Mouse (Mus musculus) adipocyte (in vitro differentiated cells): Measurements from ENCODE around the gene Hfe2.

Source experiments
- DNase-seq: peaks from one replicate; pipeline ENCODE4 v3.0.0-alpha.2; 2016; ENCODE audit warnings: low spot score

Gene Hfe2

DNA sequence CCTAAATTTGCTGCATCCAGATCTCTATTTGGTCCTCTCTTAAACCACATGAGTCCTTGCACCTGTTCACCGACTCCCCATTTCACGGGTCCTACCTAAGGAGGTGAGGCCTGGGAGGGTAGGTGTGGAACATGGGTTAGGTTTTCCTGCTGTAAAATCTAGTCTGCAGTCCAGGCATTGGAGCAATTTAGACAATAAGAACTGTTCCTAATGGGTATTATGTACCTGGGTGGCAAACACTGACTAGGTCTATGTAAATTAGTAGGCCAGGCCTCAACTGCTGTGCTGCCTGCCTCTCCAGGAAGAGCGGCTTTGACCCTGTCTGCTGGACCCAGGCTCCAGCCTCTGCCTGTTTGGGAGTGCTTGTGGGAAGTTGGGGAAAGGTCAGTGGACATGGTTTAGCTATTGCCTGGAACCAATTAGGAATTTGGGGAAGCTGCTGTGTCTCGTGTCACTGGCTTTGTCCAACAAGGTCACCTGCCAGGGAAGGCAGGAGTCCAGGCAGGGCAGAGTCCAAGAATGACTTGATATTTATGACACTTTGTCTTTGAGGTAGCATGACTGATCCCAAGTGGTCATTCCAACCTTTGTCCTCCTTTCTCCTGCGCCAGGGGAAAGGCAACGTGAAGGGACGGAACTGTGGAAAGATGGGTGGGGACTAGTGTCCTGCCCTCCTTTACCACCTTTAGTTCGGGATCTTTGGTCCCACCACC is 50.5 kb downstream of the Hfe2 start:
- peak; percentile 96 for DNase-seq

DNA sequence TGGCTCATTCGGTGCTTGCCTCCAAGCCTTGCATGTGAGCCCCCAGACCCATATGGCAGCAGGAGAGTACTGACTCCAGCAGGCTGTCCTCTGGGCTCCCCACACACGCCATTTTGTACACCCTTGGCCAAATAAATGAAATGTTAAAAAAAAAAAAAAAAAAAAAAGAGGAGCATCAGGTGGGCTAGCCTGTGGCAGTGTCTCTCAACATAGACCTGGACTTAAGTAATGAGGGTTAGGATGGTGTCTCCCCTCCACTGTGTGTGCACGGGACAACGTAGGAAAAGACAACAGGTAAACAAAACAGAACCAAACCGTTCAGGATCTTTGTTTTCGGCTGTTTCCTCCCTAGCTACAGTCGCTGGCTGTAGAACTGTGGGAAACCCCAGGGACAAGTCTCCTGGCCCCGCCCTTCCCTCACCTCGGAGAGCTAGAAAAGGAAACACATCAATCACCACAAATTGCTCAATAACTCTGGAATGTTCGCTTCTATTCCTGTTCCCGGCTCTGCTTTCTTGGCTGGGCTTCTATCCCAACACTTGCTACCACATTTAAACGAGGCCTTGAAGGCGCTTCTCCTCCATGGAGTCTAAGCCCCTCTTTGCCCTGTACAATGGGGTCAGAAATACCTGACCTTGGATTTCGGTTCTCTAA is 51.2 kb downstream of the Hfe2 start:
- peak; percentile 91 for DNase-seq

DNA sequence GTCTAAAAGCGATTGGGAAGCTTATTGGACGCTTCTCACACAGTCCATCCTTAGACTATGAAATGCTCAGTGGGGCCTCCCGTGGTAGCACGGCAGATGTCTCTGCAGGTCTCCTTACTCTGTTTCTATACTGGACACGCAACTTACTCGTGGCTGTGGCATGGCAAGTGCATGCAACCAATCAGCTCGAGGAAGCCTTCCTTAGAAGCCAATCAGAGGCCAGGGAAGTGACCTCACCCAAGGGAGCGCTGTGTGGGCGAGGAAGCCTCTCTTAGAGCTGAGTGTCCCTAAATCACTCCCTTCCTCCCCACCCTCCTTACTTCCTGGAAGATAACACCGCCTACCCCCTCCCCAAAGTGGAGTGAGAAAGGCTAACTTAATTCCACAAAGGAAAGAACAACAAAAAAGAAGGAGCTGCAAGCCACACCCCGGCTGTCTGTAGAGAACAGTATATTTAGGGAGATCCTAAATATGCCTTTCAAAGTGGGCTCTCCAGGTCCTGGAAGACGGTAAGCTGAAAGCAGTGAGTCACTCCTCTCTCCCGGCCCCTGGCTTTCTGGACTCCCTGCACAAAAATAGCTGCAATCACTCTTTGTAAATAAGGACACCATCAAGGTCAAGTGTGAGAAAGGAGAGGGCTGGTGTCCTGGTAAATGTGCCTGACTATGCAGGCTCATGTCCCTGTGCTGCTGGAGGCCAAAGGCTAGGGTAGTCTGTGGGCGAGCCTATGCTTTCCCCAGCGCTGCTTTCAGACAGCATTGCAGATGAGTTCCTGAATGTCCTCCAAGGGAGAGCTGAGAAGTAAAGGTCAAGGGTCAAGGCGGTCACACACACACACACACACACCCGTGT is 51.9 kb downstream of the Hfe2 start, which contains the start of gene Gm16253:
Gene Gm16253, plus strand, starts transcription at position 295 of the 852 bp plus-strand sequence.
- peak; percentile 94 for DNase-seq

GRCm38 (mm10) chr3:96577566-96577965 is 52.6 kb downstream of the Hfe2 start:
- DNase-seq: no peak
